In the genomic region with DNA sequence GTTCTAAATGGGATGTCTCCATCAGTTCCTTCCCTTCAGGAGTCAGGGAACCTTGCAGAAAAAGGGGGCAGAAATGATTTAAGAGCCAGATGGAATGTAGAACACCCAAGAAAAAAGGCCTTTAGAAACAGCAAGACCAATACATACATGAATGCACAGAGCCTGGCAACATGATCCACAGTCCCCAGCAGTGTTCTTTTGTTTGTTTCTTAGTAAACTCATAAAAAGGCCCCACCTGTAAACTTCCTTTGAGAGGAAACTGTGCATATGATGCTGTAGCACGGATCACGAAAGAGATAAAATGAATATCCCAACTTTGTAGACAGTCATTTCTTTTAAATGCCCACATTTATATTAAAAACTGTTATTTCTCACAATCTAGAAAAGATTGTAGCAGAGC, we compare ENCODE assay signal across 21 mouse cellular contexts.
DNase-seq lines count a peak whose midpoint lies in the region; ATAC-seq lines count a peak whose summit lies in the region.
"Had no signal": no experiment of that assay in that cellular context is flagged by ENCODE, and none has a peak within 500 bp of the region (broad histone marks: within the 10 kb centered on the region; RNA-seq: fewer than 3 reads in every experiment).

No protein-coding gene starts in this region.

- no peaks in the 10 kb centered on the region for H3K36me3 ChIP-seq in neural tube, embryonic 13.5 days
- H3K36me3 ChIP-seq in neural tube, embryonic 15.5 days = no peaks in the 10 kb centered on the region
- no peaks in the 10 kb centered on the region for H3K36me3 ChIP-seq in neural tube, embryonic 14.5 days (ENCODE audit: control insufficient read depth, insufficient read depth, low read length)
- H3K36me3 ChIP-seq in liver, embryonic 12.5 days = no peaks in the 10 kb centered on the region
- H3K36me3 ChIP-seq: embryonic facial prominence, embryonic 13.5 days; embryonic facial prominence, embryonic 15.5 days; forebrain, embryonic 10.5 days; forebrain, embryonic 12.5 days had no signal

- DNase-seq in embryo, embryonic 10.5 days (ENCODE audit: low spot score) = peak; percentile 3
- no peak for DNase-seq in embryo, embryonic 11 days
- DNase-seq: adrenal gland, adult 2 months; adrenal gland, postnatal 10 days; adrenal gland, postnatal 25 days; cerebellum, adult 11 months; cerebellum, adult 18-20 months; cerebellum, adult 8-10 months; cerebellum, adult 9-11 months; cerebellum, postnatal 14 days; cerebellum, postnatal 36 days had no signal

- 31% methylated on average over 2 of the region's 2 CpGs for WGBS in neural tube, embryonic 13.5 days
- WGBS in neural tube, embryonic 15.5 days = 20% methylated on average over 2 of the region's 2 CpGs
- 13% methylated on average over 2 of the region's 2 CpGs for WGBS in neural tube, embryonic 14.5 days
- 76% methylated on average over 2 of the region's 2 CpGs for WGBS in liver, embryonic 12.5 days (ENCODE audit: insufficient replicate concordance)

- peak; percentile 19; the same call in 1 of the 2 replicates for ATAC-seq in neural tube, embryonic 13.5 days (ENCODE audit: low read depth)
- ATAC-seq in neural tube, embryonic 15.5 days (ENCODE audit: low FRiP score) = no peak
- ATAC-seq in neural tube, embryonic 14.5 days (ENCODE audit: low read depth) = peak; percentile 60; the same call in 1 of the 2 replicates
- ATAC-seq in liver, embryonic 12.5 days = no peak
- ATAC-seq: forebrain, embryonic 14.5 days had no signal

- no peak overlapping the region for H3K9ac ChIP-seq in neural tube, embryonic 13.5 days
- H3K9ac ChIP-seq in neural tube, embryonic 15.5 days (replicated peaks) = no peak overlapping the region
- no peak overlapping the region for H3K9ac ChIP-seq in neural tube, embryonic 14.5 days (replicated peaks; ENCODE audit: low read depth, low read length)
- H3K9ac ChIP-seq in liver, embryonic 12.5 days = no peak overlapping the region
- H3K9ac ChIP-seq: embryonic facial prominence, embryonic 13.5 days; embryonic facial prominence, embryonic 15.5 days; forebrain, embryonic 12.5 days had no signal

- H3K9me3 ChIP-seq in neural tube, embryonic 13.5 days = no peaks in the 10 kb centered on the region
- no peaks in the 10 kb centered on the region for H3K9me3 ChIP-seq in neural tube, embryonic 15.5 days (replicated peaks)
- H3K9me3 ChIP-seq in neural tube, embryonic 14.5 days (ENCODE audit: control insufficient read depth, low read length) = no peaks in the 10 kb centered on the region
- H3K9me3 ChIP-seq in liver, embryonic 12.5 days (replicated peaks) = 0 out of 2 replicates have a peak, but pooled peaks cover 4% of the 10 kb centered on the region
- H3K9me3 ChIP-seq: embryonic facial prominence, embryonic 13.5 days; embryonic facial prominence, embryonic 15.5 days; forebrain, embryonic 12.5 days had no signal

- no peaks in the 10 kb centered on the region for H3K27me3 ChIP-seq in neural tube, embryonic 13.5 days
- H3K27me3 ChIP-seq in neural tube, embryonic 15.5 days (replicated peaks) = no peaks in the 10 kb centered on the region
- no peaks in the 10 kb centered on the region for H3K27me3 ChIP-seq in neural tube, embryonic 14.5 days (ENCODE audit: control insufficient read depth, insufficient read depth, low read length)
- H3K27me3 ChIP-seq in liver, embryonic 12.5 days (replicated peaks) = no peaks in the 10 kb centered on the region
- H3K27me3 ChIP-seq: embryonic facial prominence, embryonic 13.5 days; embryonic facial prominence, embryonic 15.5 days; forebrain, embryonic 12.5 days had no signal

- 0 out of 2 replicates have a peak overlapping the region, but pooled peaks have one; percentile 38 for H3K27ac ChIP-seq in neural tube, embryonic 13.5 days (replicated peaks)
- no peak overlapping the region for H3K27ac ChIP-seq in neural tube, embryonic 15.5 days (replicated peaks)
- no peak overlapping the region for H3K27ac ChIP-seq in neural tube, embryonic 14.5 days (ENCODE audit: low read depth, low read length)
- no peak overlapping the region for H3K27ac ChIP-seq in liver, embryonic 12.5 days
- H3K27ac ChIP-seq: embryonic facial prominence, embryonic 13.5 days; embryonic facial prominence, embryonic 15.5 days; forebrain, embryonic 10.5 days; forebrain, embryonic 12.5 days had no signal

- peaks cover 9% of the 10 kb centered on the region; the same call in 1 of the 2 replicates for H3K4me1 ChIP-seq in neural tube, embryonic 13.5 days (replicated peaks)
- H3K4me1 ChIP-seq in neural tube, embryonic 15.5 days = no peaks in the 10 kb centered on the region
- H3K4me1 ChIP-seq in neural tube, embryonic 14.5 days (ENCODE audit: control insufficient read depth, insufficient read depth, low read length) = peaks cover 3% of the 10 kb centered on the region; the same call in 1 of the 2 replicates
- no peaks in the 10 kb centered on the region for H3K4me1 ChIP-seq in liver, embryonic 12.5 days
- H3K4me1 ChIP-seq: embryonic facial prominence, embryonic 13.5 days; embryonic facial prominence, embryonic 15.5 days; forebrain, embryonic 10.5 days; forebrain, embryonic 12.5 days had no signal

- no peak overlapping the region for H3K4me2 ChIP-seq in neural tube, embryonic 13.5 days
- no peak overlapping the region for H3K4me2 ChIP-seq in neural tube, embryonic 15.5 days
- no peak overlapping the region for H3K4me2 ChIP-seq in neural tube, embryonic 14.5 days (ENCODE audit: low read depth, low read length)
- H3K4me2 ChIP-seq in liver, embryonic 12.5 days = no peak overlapping the region
- H3K4me2 ChIP-seq: embryonic facial prominence, embryonic 13.5 days; embryonic facial prominence, embryonic 15.5 days; forebrain, embryonic 12.5 days had no signal

- H3K4me3 ChIP-seq in neural tube, embryonic 13.5 days = no peak overlapping the region
- no peak overlapping the region for H3K4me3 ChIP-seq in neural tube, embryonic 15.5 days (replicated peaks)
- no peak overlapping the region for H3K4me3 ChIP-seq in neural tube, embryonic 14.5 days (ENCODE audit: low read depth, low read length)
- H3K4me3 ChIP-seq in liver, embryonic 12.5 days = no peak overlapping the region
- H3K4me3 ChIP-seq: embryonic facial prominence, embryonic 13.5 days; embryonic facial prominence, embryonic 15.5 days; erythroblast, embryonic 14.5 days; forebrain, embryonic 10.5 days; forebrain, embryonic 12.5 days had no signal

Comparison
In these comparisons a context has a peak if more than half of its experiments do, and no peak if none do; other contexts are left out.
1. ATAC-seq: peak in neural tube, embryonic 13.5 days (single experiment) and neural tube, embryonic 14.5 days (single experiment); none in neural tube, embryonic 15.5 days (single experiment) and liver, embryonic 12.5 days (single experiment).